Comparison of ENCODE assay signal across 12 mouse cellular contexts in the genomic region with DNA sequence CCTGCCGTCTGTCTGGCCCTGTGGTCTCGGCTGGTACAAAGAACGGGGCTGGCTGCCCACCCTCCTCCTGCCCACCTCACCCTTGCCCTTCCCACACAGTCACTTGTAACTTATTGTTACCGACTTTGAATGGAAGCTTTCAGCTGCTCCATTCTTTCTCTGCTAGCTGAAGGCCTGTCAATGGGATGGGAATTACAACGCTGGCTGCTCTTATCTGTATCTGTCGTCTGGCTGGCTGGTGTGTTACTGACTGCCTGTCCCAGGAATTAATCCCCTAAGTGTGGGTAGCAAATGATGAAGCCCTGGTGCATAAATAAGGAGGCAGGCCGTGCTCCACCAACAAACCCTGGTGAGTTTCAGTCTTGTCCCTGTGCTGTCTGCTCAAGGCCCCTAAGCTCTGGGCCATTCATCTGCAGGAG. TPM values are rescaled to one million over a fixed set of nuclear protein-coding genes. Genes with fewer than 3 reads are reported as not detected.
DNase-seq lines count a peak whose midpoint lies in the region; ATAC-seq and TF ChIP-seq lines count a peak whose summit lies in the region.
"Had no signal": no experiment of that assay in that cellular context is flagged by ENCODE, and none has a peak within 500 bp of the region (broad histone marks: within the 10 kb centered on the region; RNA-seq: fewer than 3 reads in every experiment).

No protein-coding gene starts in this region.

- H3K9ac ChIP-seq in heart, embryonic 12.5 days = no peak overlapping the region
- no peak overlapping the region; the same call in 1 of the 2 replicates for H3K9ac ChIP-seq in forebrain, embryonic 14.5 days (ENCODE audit: low read length)
- no peak overlapping the region for H3K9ac ChIP-seq in midbrain, embryonic 12.5 days (replicated peaks)

- WGBS in heart, embryonic 12.5 days = 4% methylated on average over 7 of the region's 7 CpGs
- WGBS in forebrain, embryonic 14.5 days = 3% methylated on average over 7 of the region's 7 CpGs
- 3% methylated on average over 7 of the region's 7 CpGs for WGBS in midbrain, embryonic 12.5 days
- WGBS in lung, adult 2 months = 51% methylated on average over 7 of the region's 7 CpGs

- intact Hi-C loops in heart, postnatal 10 days (cut with DNase I) = no loop called here

- no peak for TF ChIP-seq CTCF in brain, embryonic 14.5 days (IDR thresholded peaks at IDR 0.05; ENCODE audit: borderline replicate concordance, extremely low read depth, insufficient read depth, insufficient read length)
- TF ChIP-seq CTCF in lung, adult 2 months (IDR thresholded peaks at IDR 0.05; ENCODE audit: insufficient read depth, low read length) = no peak

- no peaks in the 10 kb centered on the region for H3K36me3 ChIP-seq in heart, embryonic 12.5 days
- no peaks in the 10 kb centered on the region for H3K36me3 ChIP-seq in forebrain, embryonic 14.5 days (ENCODE audit: control insufficient read depth, insufficient read depth, low read length)
- no peaks in the 10 kb centered on the region for H3K36me3 ChIP-seq in midbrain, embryonic 12.5 days
- H3K36me3 ChIP-seq: limb, embryonic 10.5 days had no signal

- no peaks in the 10 kb centered on the region for H3K9me3 ChIP-seq in heart, embryonic 12.5 days (replicated peaks)
- H3K9me3 ChIP-seq in forebrain, embryonic 14.5 days (replicated peaks; ENCODE audit: control insufficient read depth, low read length) = no peaks in the 10 kb centered on the region
- H3K9me3 ChIP-seq in midbrain, embryonic 12.5 days = no peaks in the 10 kb centered on the region
- H3K9me3 ChIP-seq: limb, embryonic 10.5 days had no signal

- H3K27me3 ChIP-seq in heart, embryonic 12.5 days (replicated peaks) = no peaks in the 10 kb centered on the region
- H3K27me3 ChIP-seq in forebrain, embryonic 14.5 days (replicated peaks; ENCODE audit: control insufficient read depth, insufficient read depth, low read length) = no peaks in the 10 kb centered on the region
- H3K27me3 ChIP-seq in midbrain, embryonic 12.5 days = 0 out of 2 replicates have a peak, but pooled peaks cover 6% of the 10 kb centered on the region

- no peak overlapping the region for H3K4me2 ChIP-seq in heart, embryonic 12.5 days
- no peak overlapping the region for H3K4me2 ChIP-seq in forebrain, embryonic 14.5 days (ENCODE audit: low read length)
- no peak overlapping the region for H3K4me2 ChIP-seq in midbrain, embryonic 12.5 days (replicated peaks)

- no peak for ATAC-seq in heart, embryonic 12.5 days (ENCODE audit: insufficient number of reproducible peaks, low FRiP score)
- ATAC-seq in forebrain, embryonic 14.5 days = peak; percentile 70
- peak; percentile 84 for ATAC-seq in midbrain, embryonic 12.5 days (ENCODE audit: low FRiP score, low read depth)
- no peak for ATAC-seq in CD4-positive, CD25-positive, alpha-beta regulatory T cell, adult 4 months

- peaks cover 24% of the 10 kb centered on the region for H3K4me1 ChIP-seq in heart, embryonic 12.5 days (replicated peaks)
- H3K4me1 ChIP-seq in forebrain, embryonic 14.5 days (ENCODE audit: control insufficient read depth, insufficient read depth, low read length) = peaks cover 28% of the 10 kb centered on the region
- H3K4me1 ChIP-seq in midbrain, embryonic 12.5 days = peaks cover 52% of the 10 kb centered on the region
- no peaks in the 10 kb centered on the region for H3K4me1 ChIP-seq in lung, adult 2 months (ENCODE audit: control insufficient read depth, insufficient read depth, low read length)

- no peak for DNase-seq in heart, postnatal 10 days
- peak; percentile 92 for DNase-seq in brain, embryonic 14.5 days (ENCODE audit: low read depth)
- peak; percentile 76 for DNase-seq in forebrain, embryonic 14.5 days (ENCODE audit: low spot score)
- no peak for DNase-seq in lung, adult 2 months
- no peak for DNase-seq in right cerebral cortex, adult 2 months (ENCODE audit: low spot score in 2 of 2)
- DNase-seq: cerebellum, postnatal 10 days; heart, postnatal 36 days; right cerebral cortex, postnatal 4 days had no signal

- no peak for TF ChIP-seq POLR2A in brain, embryonic 14.5 days (IDR thresholded peaks at IDR 0.05; ENCODE audit: borderline replicate concordance, extremely low read depth, insufficient read depth, insufficient read length, poor library complexity, severe bottlenecking)
- TF ChIP-seq POLR2A in lung, adult 2 months (IDR thresholded peaks at IDR 0.05; ENCODE audit: borderline replicate concordance, extremely low read depth, low read depth, low read length) = no peak

- peak overlapping the region; percentile 18; the same call in 1 of the 2 replicates for H3K27ac ChIP-seq in heart, embryonic 12.5 days (ENCODE audit: poor library complexity, severe bottlenecking)
- peak overlapping the region; percentile 68 for H3K27ac ChIP-seq in forebrain, embryonic 14.5 days (ENCODE audit: low read depth, low read length)
- peak overlapping the region; percentile 78 for H3K27ac ChIP-seq in midbrain, embryonic 12.5 days (replicated peaks)
- H3K27ac ChIP-seq: limb, embryonic 10.5 days had no signal

- H3K4me3 ChIP-seq in heart, embryonic 12.5 days = no peak overlapping the region
- no peak overlapping the region for H3K4me3 ChIP-seq in forebrain, embryonic 14.5 days (ENCODE audit: low read depth, low read length)
- H3K4me3 ChIP-seq in midbrain, embryonic 12.5 days = no peak overlapping the region
- no peak overlapping the region for H3K4me3 ChIP-seq in lung, adult 2 months (replicated peaks; ENCODE audit: extremely low read depth, low read depth, low read length)
- H3K4me3 ChIP-seq: limb, embryonic 10.5 days had no signal

RNA-seq across cellular contexts. Expression of a gene that starts 34.5 kb away (rescaled TPM):
- 25.2 and 28.1 TPM in 2 replicates for polyA plus RNA-seq in heart, embryonic 12.5 days (2016; fragmentation: Nextera tagmentation; extraction: Ambion mirVana)
- total RNA-seq in heart, postnatal 10 days (2021) = 10 to 100 TPM; 18.0 to 18.4 TPM
- 31.7 and 52.6 TPM in 2 replicates for polyA plus RNA-seq in brain, embryonic 14.5 days (2012; rRNA removed)
- polyA plus RNA-seq in forebrain, embryonic 14.5 days (2014; fragmentation: Nextera tagmentation; extraction: Ambion mirVana) = 40.7 and 48.9 TPM in 2 replicates
- 31.0 and 35.6 TPM in 2 replicates for polyA plus RNA-seq in midbrain, embryonic 12.5 days (2016; fragmentation: Nextera tagmentation; extraction: Ambion mirVana)
- 10 to 100 TPM; 32.8 to 36.9 TPM for polyA plus RNA-seq in CD4-positive, CD25-positive, alpha-beta regulatory T cell, adult 4 months (2017; shearing (Covaris generic))
- 36.7 and 48.2 TPM in 2 replicates for polyA plus RNA-seq in lung, adult 2 months (2012; rRNA removed)

RNA-seq across cellular contexts. Expression of a gene that starts 40.4 kb away (rescaled TPM):
- polyA plus RNA-seq in heart, embryonic 12.5 days (2016; fragmentation: Nextera tagmentation; extraction: Ambion mirVana) = 33.5 and 35.9 TPM in 2 replicates
- total RNA-seq in heart, postnatal 10 days (2021) = 10 to 100 TPM; 28.3 to 34.3 TPM
- polyA plus RNA-seq in brain, embryonic 14.5 days (2012; rRNA removed) = 18.8 and 22.8 TPM in 2 replicates
- 21.8 and 22.1 TPM in 2 replicates for polyA plus RNA-seq in forebrain, embryonic 14.5 days (2014; fragmentation: Nextera tagmentation; extraction: Ambion mirVana)
- polyA plus RNA-seq in midbrain, embryonic 12.5 days (2016; fragmentation: Nextera tagmentation; extraction: Ambion mirVana) = 17.0 and 17.3 TPM in 2 replicates
- polyA plus RNA-seq in CD4-positive, CD25-positive, alpha-beta regulatory T cell, adult 4 months (2017; shearing (Covaris generic)) = 10 to 100 TPM; 29.9 to 31.4 TPM
- 7.6 and 15.3 TPM in 2 replicates for polyA plus RNA-seq in lung, adult 2 months (2012; rRNA removed)

Comparison
In these comparisons a context has a peak if more than half of its experiments do, and no peak if none do; other contexts are left out.
1. ATAC-seq: peak in forebrain, embryonic 14.5 days (single experiment) and midbrain, embryonic 12.5 days (single experiment); none in heart, embryonic 12.5 days (single experiment) and CD4-positive, CD25-positive, alpha-beta regulatory T cell, adult 4 months (single experiment).
2. H3K27ac ChIP-seq: peak in every context shown above with its lines; median percentile 78 in midbrain, embryonic 12.5 days; 68 in forebrain, embryonic 14.5 days; 18 in heart, embryonic 12.5 days.
3. DNase-seq: peak in brain, embryonic 14.5 days (single experiment) and forebrain, embryonic 14.5 days (single experiment); none in heart, postnatal 10 days (0 of 2), lung, adult 2 months (single experiment) and right cerebral cortex, adult 2 months (0 of 2).